Mouse (Mus musculus): ENCODE measurements around the gene Creld1. TPM values are rescaled to one million over a fixed set of nuclear protein-coding genes. Genes with fewer than 3 reads are reported as not detected.
A peak's percentile ranks its signal among the peaks of the same experiment; 100 is the strongest.

The Creld1 gene
- total RNA-seq, 4 experiments from 2014 or later = 60.8 to 69.9 (median 67.4) TPM

- no peak for DNase-seq
Measured at GRCm38 (mm10) chr6:113471297-113471936, 11.7 kb upstream of the Creld1 start, which contains the start of gene Il17rc. Gene Il17rc, plus strand, starts transcription at chr6:113471427.

GRCm38 (mm10) chr6:113472061-113472460 lies 11.0 kb upstream of the Creld1 start:
- no peak for DNase-seq

- DNase-seq = no peak
Measured at GRCm38 (mm10) chr6:113473246-113473645, 9.9 kb upstream of the Creld1 start.

- no peak for DNase-seq
Measured at GRCm38 (mm10) chr6:113473715-113474114, 9.4 kb upstream of the Creld1 start.

GRCm38 (mm10) chr6:113477353-113477752 lies 5.7 kb upstream of the Creld1 start:
- DNase-seq = no peak

- no peak for DNase-seq
Measured at GRCm38 (mm10) chr6:113478906-113479305, 4.2 kb upstream of the Creld1 start.

- no peak for DNase-seq
Measured at GRCm38 (mm10) chr6:113480555-113481373, 2.3 kb upstream of the Creld1 start.

- DNase-seq = no peak
Measured at GRCm38 (mm10) chr6:113482477-113483099, 509 bp upstream of the Creld1 start.

GRCm38 (mm10) chr6:113483729-113484128 lies 632 bp downstream of the Creld1 start:
- no peak for DNase-seq

GRCm38 (mm10) chr6:113487125-113487576 lies 4.1 kb downstream of the Creld1 start:
- no peak for DNase-seq

GRCm38 (mm10) chr6:113489410-113489809 lies 6.3 kb downstream of the Creld1 start:
- no peak for DNase-seq

GRCm38 (mm10) chr6:113492101-113492864 lies 9.2 kb downstream of the Creld1 start:
- DNase-seq = no peak

- DNase-seq = peak; percentile 53
Measured at GRCm38 (mm10) chr6:113494258-113494788, 11.2 kb downstream of the Creld1 start.

GRCm38 (mm10) chr6:113495071-113495675 lies 12.1 kb downstream of the Creld1 start:
- DNase-seq = no peak

GRCm38 (mm10) chr6:113499346-113499745 lies 16.2 kb downstream of the Creld1 start:
- DNase-seq = no peak

- no peak for DNase-seq
Measured at GRCm38 (mm10) chr6:113501388-113502084, 18.4 kb downstream of the Creld1 start, which contains the start of gene Prrt3. Gene Prrt3, minus strand, starts transcription at chr6:113501931.

- no peak for DNase-seq
Measured at GRCm38 (mm10) chr6:113502801-113503200, 19.7 kb downstream of the Creld1 start.

GRCm38 (mm10) chr6:113505689-113506088 lies 22.6 kb downstream of the Creld1 start:
- no peak for DNase-seq

GRCm38 (mm10) chr6:113507130-113507529 lies 24.0 kb downstream of the Creld1 start:
- DNase-seq = no peak

- no peak for DNase-seq
Measured at GRCm38 (mm10) chr6:113508272-113508946, 25.3 kb downstream of the Creld1 start.

- no peak for DNase-seq
Measured at GRCm38 (mm10) chr6:113508947-113509280, 25.8 kb downstream of the Creld1 start.
